Mouse (Mus musculus) adrenal gland, postnatal 10 days (tissue): ENCODE results near the gene 4921517D22Rik. TPM values are rescaled to one million over a fixed set of nuclear protein-coding genes. Genes with fewer than 3 reads are reported as not detected.
A peak's percentile ranks its signal among the peaks of the same experiment; 100 is the strongest.

Source experiments
- DNase-seq: peaks from one replicate; pipeline ENCODE4 v3.0.0; 2021; ENCODE audit warnings: mixed read lengths
- total RNA-seq, 2 experiments: library from RNA; stranded (reverse); gene quantifications; 2 replicates each; pipeline ENCODE4 v1.2.3; 2021

4921517D22Rik gene
- total RNA-seq, 2 experiments from 2014 or later: not detected

- DNase-seq: no peak
These were observed 3.3 kb downstream of the 4921517D22Rik start for GRCm38 (mm10) chr13:59690576-59690975.

- DNase-seq: no peak
These were observed 4.1 kb downstream of the 4921517D22Rik start for GRCm38 (mm10) chr13:59689843-59690242.

- DNase-seq: no peak
These were observed 4.6 kb downstream of the 4921517D22Rik start for GRCm38 (mm10) chr13:59689313-59689712.

- DNase-seq: no peak
These were observed 5.6 kb downstream of the 4921517D22Rik start for GRCm38 (mm10) chr13:59688338-59688770.

- DNase-seq: no peak
These were observed 8.7 kb downstream of the 4921517D22Rik start for GRCm38 (mm10) chr13:59685236-59685635.

- no peak for DNase-seq
These were observed 11.3 kb downstream of the 4921517D22Rik start for GRCm38 (mm10) chr13:59682629-59683028.

GRCm38 (mm10) chr13:59679908-59680307 is 14.0 kb downstream of the 4921517D22Rik start:
- DNase-seq: no peak

- no peak for DNase-seq
These were observed 14.6 kb downstream of the 4921517D22Rik start for GRCm38 (mm10) chr13:59679306-59679705.

GRCm38 (mm10) chr13:59676316-59677229 is 17.3 kb downstream of the 4921517D22Rik start:
- DNase-seq: no peak

- peak; percentile 78 for DNase-seq
These were observed 18.5 kb downstream of the 4921517D22Rik start, which contains the start of gene Golm1 for GRCm38 (mm10) chr13:59675151-59676011. Golm1 (minus strand) TSS chr13:59675811.

GRCm38 (mm10) chr13:59674761-59675150 is 19.2 kb downstream of the 4921517D22Rik start:
- peak; percentile 22 for DNase-seq

GRCm38 (mm10) chr13:59674215-59674614 is 19.7 kb downstream of the 4921517D22Rik start:
- DNase-seq: no peak

- no peak for DNase-seq
These were observed 20.3 kb downstream of the 4921517D22Rik start for GRCm38 (mm10) chr13:59673597-59673996.

GRCm38 (mm10) chr13:59672248-59672647 is 21.7 kb downstream of the 4921517D22Rik start:
- DNase-seq: no peak

GRCm38 (mm10) chr13:59671521-59671920 is 22.4 kb downstream of the 4921517D22Rik start:
- no peak for DNase-seq

- DNase-seq: no peak
These were observed 24.0 kb downstream of the 4921517D22Rik start for GRCm38 (mm10) chr13:59669946-59670345.

GRCm38 (mm10) chr13:59668501-59669093 is 25.3 kb downstream of the 4921517D22Rik start:
- DNase-seq: peak; percentile 36

- DNase-seq: no peak
These were observed 26.1 kb downstream of the 4921517D22Rik start for GRCm38 (mm10) chr13:59667763-59668162.

- no peak for DNase-seq
These were observed 29.8 kb downstream of the 4921517D22Rik start for GRCm38 (mm10) chr13:59663939-59664712.

GRCm38 (mm10) chr13:59661966-59662365 is 31.9 kb downstream of the 4921517D22Rik start:
- DNase-seq: no peak

- DNase-seq: no peak
These were observed 32.5 kb downstream of the 4921517D22Rik start for GRCm38 (mm10) chr13:59661387-59661786.
